Mouse (Mus musculus) megakaryocyte, embryonic 14.5 days (primary cell): ENCODE results near the gene Hdac4. TPM values are rescaled to one million over a fixed set of nuclear protein-coding genes. Genes with fewer than 3 reads are reported as not detected.
A peak's percentile ranks its signal among the peaks of the same experiment; 100 is the strongest.

Experiments used
- H3K27me3 ChIP-seq: replicated peaks from 2 replicates; pipeline ENCODE3; 2012; ENCODE audit warnings: inconsistent platforms
- H3K36me3 ChIP-seq: replicated peaks from 2 replicates; pipeline ENCODE3; 2012; ENCODE audit warnings: low read length, inconsistent platforms, mixed read lengths
- H3K4me1 ChIP-seq: 2 replicates; pipeline ENCODE4 v1.6.1; 2012; ENCODE audit warnings: inconsistent platforms
- H3K4me3 ChIP-seq: replicated peaks from 2 replicates; pipeline ENCODE3; 2012; ENCODE audit warnings: moderate library complexity, mild to moderate bottlenecking, inconsistent platforms
- H3K9me3 ChIP-seq: 2 replicates; pipeline ENCODE4 v1.6.1; 2012; ENCODE audit warnings: inconsistent platforms
- FLI1 ChIP-seq: IDR thresholded peaks from 2 replicates; pipeline ENCODE4 v1.6.1; 2012; ENCODE audit warnings: low read length, inconsistent platforms, mixed read lengths
- GATA1 ChIP-seq: IDR thresholded peaks from 3 replicates; pipeline ENCODE4 v1.6.1; 2012; ENCODE audit warnings: mixed read lengths, low read length, inconsistent platforms, borderline replicate concordance
- polyA plus RNA-seq: library from polyadenylated mRNA; stranded (reverse); fragments of >175 nt; gene quantifications from 2 replicates; pipeline ENCODE4 v1.2.3, GENCODE M21; 2012; ENCODE audit warnings: low replicate concordance; ENCODE audit not compliant: insufficient read depth

The Hdac4 gene
- polyA plus RNA-seq, 1 experiment, result 3.6 TPM

- Histone ChIP-seq H3K9me3 (peaks cover 4% of the 10 kb centered on the region; the same call in 1 of the 2 replicates), H3K4me3 (peak overlapping the region; percentile 67), H3K36me3 (peaks cover 20% of the 10 kb centered on the region), H3K4me1 (peaks cover 32% of the 10 kb centered on the region), H3K27me3 (no peaks in the 10 kb centered on the region)
- no peak for TF ChIP-seq GATA1
- TF ChIP-seq FLI1, result no peak
These were observed 179.4 kb downstream of the Hdac4 start for GRCm38 (mm10) chr1:92015938-92016672.

DNA sequence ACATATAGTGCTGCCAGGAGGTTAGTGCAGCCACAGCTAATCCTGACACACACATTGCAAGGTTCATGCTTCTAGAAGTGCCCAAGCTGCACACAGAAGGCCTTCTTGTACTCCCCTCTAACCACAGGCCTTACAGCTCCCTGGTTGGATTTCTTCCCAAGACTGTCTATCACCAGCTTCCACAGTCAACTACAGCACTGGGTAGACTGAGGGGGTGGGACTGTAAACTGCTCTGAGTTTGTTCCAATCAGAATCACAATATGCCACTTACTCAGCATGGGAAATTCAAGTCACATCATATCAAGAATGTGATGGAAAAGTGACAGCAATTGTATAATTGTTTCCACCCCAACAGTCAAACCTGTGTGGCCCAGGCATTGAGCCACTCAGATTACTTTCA, 180.2 kb downstream of the Hdac4 start:
- TF ChIP-seq FLI1 (no peak), GATA1 (no peak)
- Histone ChIP-seq H3K36me3 (peaks cover 21% of the 10 kb centered on the region), H3K9me3 (peaks cover 4% of the 10 kb centered on the region; the same call in 1 of the 2 replicates), H3K4me1 (peaks cover 25% of the 10 kb centered on the region), H3K4me3 (no peak overlapping the region), H3K27me3 (no peaks in the 10 kb centered on the region)

- no peaks in the 10 kb centered on the region for H3K27me3 ChIP-seq
- peaks cover 4% of the 10 kb centered on the region; the same call in 1 of the 2 replicates for H3K9me3 ChIP-seq
- H3K36me3 ChIP-seq, result peaks cover 21% of the 10 kb centered on the region
- peaks cover 25% of the 10 kb centered on the region for H3K4me1 ChIP-seq
- TF ChIP-seq FLI1 (no peak), GATA1 (no peak)
- no peak overlapping the region for H3K4me3 ChIP-seq
These were observed 181.0 kb downstream of the Hdac4 start for GRCm38 (mm10) chr1:92014496-92014895.

- TF ChIP-seq GATA1, result no peak
- TF ChIP-seq FLI1, result no peak
- H3K4me3 ChIP-seq, result no peak overlapping the region
- no peaks in the 10 kb centered on the region for H3K27me3 ChIP-seq
- H3K4me1 ChIP-seq, result peaks cover 30% of the 10 kb centered on the region
- H3K9me3 ChIP-seq, result no peaks in the 10 kb centered on the region
- peaks cover 13% of the 10 kb centered on the region for H3K36me3 ChIP-seq
These were observed 188.8 kb downstream of the Hdac4 start for GRCm38 (mm10) chr1:92006666-92007065.

GRCm38 (mm10) chr1:92005617-92005940, 189.9 kb downstream of the Hdac4 start:
- no peaks in the 10 kb centered on the region for H3K9me3 ChIP-seq
- TF ChIP-seq FLI1 (no peak), GATA1 (no peak)
- peaks cover 15% of the 10 kb centered on the region for H3K36me3 ChIP-seq
- peaks cover 30% of the 10 kb centered on the region for H3K4me1 ChIP-seq
- no peaks in the 10 kb centered on the region for H3K27me3 ChIP-seq
- H3K4me3 ChIP-seq, result peak overlapping the region; percentile 65

DNA sequence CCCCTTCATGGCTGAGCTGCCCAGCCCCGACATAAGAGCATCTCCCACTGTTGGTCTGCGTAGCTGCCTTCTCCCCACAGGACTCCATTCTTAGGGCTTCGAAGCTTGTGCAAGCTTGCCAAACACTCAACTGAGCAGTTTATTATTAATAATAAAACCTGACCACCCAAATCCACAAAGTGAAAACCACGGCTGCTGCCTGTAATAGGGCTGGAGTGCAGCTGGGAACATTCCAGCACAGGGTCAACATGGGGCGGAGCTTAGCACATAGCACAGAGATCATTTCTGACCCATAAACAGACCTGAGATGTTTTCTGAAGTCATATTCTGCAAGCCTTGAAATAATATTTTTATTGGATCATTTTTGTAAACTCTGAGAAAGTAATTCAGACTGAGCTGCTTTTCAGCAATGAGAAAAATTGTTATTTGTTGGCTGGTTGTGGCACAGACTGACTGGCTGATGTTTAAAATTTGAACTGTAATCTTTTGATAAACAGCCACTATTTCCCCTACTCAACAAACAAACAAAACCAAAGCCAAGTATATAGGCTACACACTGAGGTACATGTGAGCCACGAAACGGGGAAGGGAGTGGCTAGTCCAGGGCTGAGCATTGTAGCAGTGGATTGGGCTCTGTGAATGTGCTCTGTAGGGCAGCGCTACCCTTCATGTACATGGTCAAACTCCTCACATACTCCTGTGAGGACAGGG, 190.4 kb downstream of the Hdac4 start:
- Histone ChIP-seq H3K4me1 (peaks cover 30% of the 10 kb centered on the region), H3K9me3 (no peaks in the 10 kb centered on the region), H3K4me3 (peak overlapping the region; percentile 65), H3K27me3 (no peaks in the 10 kb centered on the region), H3K36me3 (peaks cover 20% of the 10 kb centered on the region)
- TF ChIP-seq GATA1 (no peak), FLI1 (no peak)

- Histone ChIP-seq H3K4me3 (no peak overlapping the region), H3K36me3 (peaks cover 25% of the 10 kb centered on the region), H3K27me3 (no peaks in the 10 kb centered on the region), H3K4me1 (peaks cover 30% of the 10 kb centered on the region), H3K9me3 (no peaks in the 10 kb centered on the region)
- TF ChIP-seq FLI1 (no peak), GATA1 (no peak)
These were observed 191.4 kb downstream of the Hdac4 start for GRCm38 (mm10) chr1:92004122-92004521.

GRCm38 (mm10) chr1:92000226-92000625, 195.3 kb downstream of the Hdac4 start:
- peaks cover 48% of the 10 kb centered on the region for H3K36me3 ChIP-seq
- no peaks in the 10 kb centered on the region for H3K9me3 ChIP-seq
- H3K4me3 ChIP-seq, result no peak overlapping the region
- TF ChIP-seq FLI1 (no peak), GATA1 (no peak)
- H3K4me1 ChIP-seq, result peaks cover 16% of the 10 kb centered on the region
- no peaks in the 10 kb centered on the region for H3K27me3 ChIP-seq

- no peak overlapping the region for H3K4me3 ChIP-seq
- TF ChIP-seq FLI1 (no peak), GATA1 (no peak)
- no peaks in the 10 kb centered on the region for H3K27me3 ChIP-seq
- H3K9me3 ChIP-seq, result no peaks in the 10 kb centered on the region
- H3K4me1 ChIP-seq, result peaks cover 3% of the 10 kb centered on the region; the same call in 1 of the 2 replicates
- peaks cover 80% of the 10 kb centered on the region for H3K36me3 ChIP-seq
These were observed 201.8 kb downstream of the Hdac4 start for GRCm38 (mm10) chr1:91993658-91994165.

DNA sequence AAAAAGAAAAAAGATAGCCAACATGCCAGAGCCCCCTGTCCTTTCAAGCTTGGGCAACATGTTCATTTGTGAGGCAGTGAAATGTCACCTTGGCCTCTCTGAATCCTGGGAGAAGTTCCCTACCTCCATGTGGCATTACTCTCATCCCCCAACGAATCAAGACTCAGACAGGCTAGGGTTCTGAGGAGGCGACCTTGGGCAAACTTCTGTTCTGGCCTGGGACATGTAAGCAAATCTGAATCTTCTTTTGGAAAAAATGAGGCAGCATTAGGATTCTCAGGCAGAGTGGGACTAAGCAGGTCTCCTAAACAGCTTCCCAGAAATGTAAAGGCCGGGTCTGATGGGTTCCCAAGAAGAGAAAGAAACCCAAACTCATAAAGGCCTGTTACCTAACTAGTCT, 202.8 kb downstream of the Hdac4 start:
- peaks cover 84% of the 10 kb centered on the region for H3K36me3 ChIP-seq
- no peak overlapping the region for H3K4me3 ChIP-seq
- H3K27me3 ChIP-seq, result no peaks in the 10 kb centered on the region
- H3K9me3 ChIP-seq, result no peaks in the 10 kb centered on the region
- H3K4me1 ChIP-seq, result peaks cover 10% of the 10 kb centered on the region
- no peak for TF ChIP-seq GATA1
- no peak for TF ChIP-seq FLI1
